Mouse (Mus musculus) cerebellum, adult 11 months (tissue): Measurements from ENCODE around the gene Utp4.
"Not testable (repeated sequence)": the region's sequence is repeated elsewhere in the genome, so short reads cannot be mapped to it uniquely, and the experiment has no call there.

ENCODE experiments used
- DNase-seq: peaks from one replicate; pipeline ENCODE4 v3.0.0; 2022

Gene Utp4

DNA sequence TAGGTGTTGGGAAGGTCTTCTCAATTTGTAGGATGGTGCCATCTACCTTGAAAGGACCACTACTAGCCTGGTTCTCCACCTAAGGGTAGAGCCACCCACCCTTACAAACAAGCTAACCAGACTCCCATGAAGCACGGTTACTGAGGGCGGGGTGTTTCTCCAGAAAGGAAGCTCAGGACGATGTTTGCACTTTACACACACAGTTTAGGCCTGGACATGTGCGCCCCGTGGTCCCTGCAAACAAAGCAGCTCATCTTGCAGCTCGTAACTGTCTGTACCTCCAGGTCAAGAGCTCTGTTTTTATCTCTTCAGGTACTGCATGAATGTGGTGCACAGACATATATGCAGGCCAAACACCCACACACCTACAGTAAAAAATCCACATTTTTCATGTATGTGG is 13.2 kb downstream of the Utp4 start:
- no peak for DNase-seq

- DNase-seq = no peak
These were observed 14.0 kb downstream of the Utp4 start for GRCm38 (mm10) chr8:106907450-106907849.

- DNase-seq = no peak
These were observed 14.9 kb downstream of the Utp4 start for GRCm38 (mm10) chr8:106908291-106908690.

- DNase-seq = no peak
These were observed 20.2 kb downstream of the Utp4 start for GRCm38 (mm10) chr8:106913631-106914030.

GRCm38 (mm10) chr8:106919721-106920394 is 26.4 kb downstream of the Utp4 start:
- no peak for DNase-seq

- no peak for DNase-seq
These were observed 26.9 kb downstream of the Utp4 start for GRCm38 (mm10) chr8:106920395-106920741.

DNA sequence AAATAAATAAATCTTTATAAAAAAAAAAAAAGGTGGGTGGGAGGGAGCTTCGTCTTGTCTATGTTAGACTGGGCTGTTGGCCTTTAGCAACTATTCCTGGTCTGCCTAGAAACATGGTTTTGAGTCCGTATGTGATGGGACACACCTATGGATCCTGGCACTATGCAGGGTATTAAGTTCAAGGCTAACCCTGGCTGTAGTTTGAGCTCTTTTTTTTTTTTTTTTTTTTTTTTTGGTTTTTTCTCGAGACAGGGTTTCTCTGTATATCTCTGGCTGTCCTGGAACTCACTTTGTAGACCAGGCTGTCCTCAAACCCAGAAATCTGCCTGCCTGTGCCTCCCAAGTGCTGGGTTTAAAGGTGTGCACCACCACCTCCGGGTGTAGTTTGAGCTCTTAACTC is 30.6 kb downstream of the Utp4 start:
- no peak for DNase-seq

DNA sequence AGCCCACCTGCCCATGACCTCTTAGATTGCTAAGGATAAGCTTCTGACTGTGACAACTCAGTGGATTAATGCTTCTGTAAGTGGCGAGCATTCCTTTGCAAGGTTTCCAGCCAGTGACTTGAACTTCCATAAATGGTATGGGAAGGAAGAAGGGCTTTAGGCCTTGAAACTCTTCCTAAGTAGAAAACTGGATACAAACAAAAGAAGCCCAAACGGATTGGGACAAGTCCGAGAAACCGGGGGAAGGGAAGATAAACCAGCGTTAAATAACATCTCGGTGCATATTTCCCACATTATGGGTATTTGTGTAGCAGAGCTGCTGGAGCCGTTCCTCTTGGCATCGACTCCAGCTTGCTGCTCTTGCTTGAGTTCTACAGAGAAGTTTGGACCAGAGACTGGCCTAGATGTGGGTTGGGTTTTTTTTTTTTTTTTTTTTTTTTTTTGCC is 31.5 kb downstream of the Utp4 start:
- no peak for DNase-seq

DNA sequence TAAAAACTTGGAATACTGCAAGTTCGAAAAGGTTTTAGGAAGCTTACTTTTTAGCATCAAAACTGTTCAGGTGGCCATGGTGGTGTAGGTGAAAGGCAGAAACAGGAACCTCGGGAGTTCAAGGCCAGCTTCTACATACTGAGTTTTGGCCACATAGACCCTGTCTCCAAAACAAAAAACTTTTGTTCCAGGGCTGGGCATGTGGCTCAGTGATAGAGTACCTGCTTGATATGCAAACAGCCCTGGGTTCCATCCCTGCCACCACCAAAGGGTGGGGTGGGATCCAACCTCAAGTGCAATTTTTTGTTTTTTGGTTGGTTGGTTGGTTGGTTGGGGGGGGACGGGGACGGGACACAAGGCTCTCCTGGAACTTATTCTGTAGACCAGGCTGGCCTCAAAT is 32.0 kb downstream of the Utp4 start:
- DNase-seq = no peak

GRCm38 (mm10) chr8:106927247-106927646 is 33.8 kb downstream of the Utp4 start:
- no peak for DNase-seq

GRCm38 (mm10) chr8:106928182-106928581 is 34.7 kb downstream of the Utp4 start:
- not testable (repeated sequence) for DNase-seq

- DNase-seq = no peak
These were observed 35.9 kb downstream of the Utp4 start for GRCm38 (mm10) chr8:106929155-106929913.

DNA sequence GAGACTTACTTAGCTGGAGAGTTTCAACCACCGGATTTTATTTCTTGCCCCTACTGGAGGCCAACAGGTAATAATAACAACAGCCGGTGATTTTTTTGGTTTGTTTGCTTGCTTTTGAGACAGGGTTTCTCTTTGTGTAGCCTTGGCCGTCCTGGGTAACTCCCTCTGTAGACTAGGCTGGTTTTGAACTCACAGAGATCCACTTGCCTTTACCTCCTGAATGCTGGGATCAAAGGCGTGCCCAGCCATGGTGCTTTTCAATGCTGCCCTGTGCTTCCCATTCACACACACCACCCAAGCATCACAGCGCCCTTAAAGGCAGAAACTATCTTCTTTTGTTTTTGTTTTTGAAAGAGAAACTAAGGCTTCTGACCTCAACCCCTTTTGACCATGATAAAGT is 36.5 kb downstream of the Utp4 start:
- DNase-seq = no peak

DNA sequence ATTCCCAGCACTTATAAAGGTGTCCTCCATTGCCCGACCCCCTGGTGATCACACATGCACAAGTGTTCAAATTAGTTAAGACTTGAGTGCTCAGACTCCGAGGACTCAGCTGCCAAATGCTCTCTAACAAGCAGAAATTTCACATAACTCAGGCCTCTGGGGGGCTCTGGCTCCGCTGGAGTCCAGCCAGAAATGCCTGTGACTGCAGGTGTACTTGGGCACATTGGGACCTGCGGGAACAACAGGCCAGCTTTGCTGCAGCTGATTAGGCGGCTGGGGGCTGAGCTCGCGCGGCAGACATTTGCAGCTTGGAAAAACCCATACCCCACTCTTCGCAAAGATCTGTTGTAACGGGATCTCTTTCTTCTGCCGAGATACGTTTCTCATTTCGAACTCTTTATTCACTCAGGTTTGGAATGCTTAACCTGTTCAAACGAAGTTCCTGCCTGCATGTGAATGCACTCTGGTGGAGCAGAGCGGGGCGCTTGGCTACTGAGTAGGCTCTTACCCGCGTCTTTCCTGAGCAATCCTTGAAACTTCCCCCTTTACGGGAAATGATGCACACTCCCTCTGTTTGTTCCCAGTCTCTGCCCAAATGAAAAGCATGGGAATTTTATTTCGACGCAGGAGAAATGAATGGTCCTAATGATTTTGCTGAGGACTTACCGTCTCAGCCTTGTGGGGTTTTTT is 39.1 kb downstream of the Utp4 start:
- peak; percentile 15 for DNase-seq

- DNase-seq = no peak
These were observed 40.2 kb downstream of the Utp4 start for GRCm38 (mm10) chr8:106933506-106934143.

- peak; percentile 11 for DNase-seq
These were observed 41.0 kb downstream of the Utp4 start for GRCm38 (mm10) chr8:106934226-106934977.

- DNase-seq = peak; percentile 88
These were observed 42.0 kb downstream of the Utp4 start, which contains the start of gene Sntb2 for GRCm38 (mm10) chr8:106935324-106935869. Gene Sntb2 (plus strand): TSS chr8:106935750.

- peak; percentile 53 for DNase-seq
These were observed 42.6 kb downstream of the Utp4 start for GRCm38 (mm10) chr8:106935899-106936477.

- DNase-seq = peak; percentile 31
These were observed 43.1 kb downstream of the Utp4 start for GRCm38 (mm10) chr8:106936478-106937051.

- no peak for DNase-seq
These were observed 43.8 kb downstream of the Utp4 start for GRCm38 (mm10) chr8:106937081-106937800.

GRCm38 (mm10) chr8:106941806-106942205 is 48.4 kb downstream of the Utp4 start:
- DNase-seq = no peak
